ENCODE assay signal across 8 mouse cellular contexts in the genomic region with DNA sequence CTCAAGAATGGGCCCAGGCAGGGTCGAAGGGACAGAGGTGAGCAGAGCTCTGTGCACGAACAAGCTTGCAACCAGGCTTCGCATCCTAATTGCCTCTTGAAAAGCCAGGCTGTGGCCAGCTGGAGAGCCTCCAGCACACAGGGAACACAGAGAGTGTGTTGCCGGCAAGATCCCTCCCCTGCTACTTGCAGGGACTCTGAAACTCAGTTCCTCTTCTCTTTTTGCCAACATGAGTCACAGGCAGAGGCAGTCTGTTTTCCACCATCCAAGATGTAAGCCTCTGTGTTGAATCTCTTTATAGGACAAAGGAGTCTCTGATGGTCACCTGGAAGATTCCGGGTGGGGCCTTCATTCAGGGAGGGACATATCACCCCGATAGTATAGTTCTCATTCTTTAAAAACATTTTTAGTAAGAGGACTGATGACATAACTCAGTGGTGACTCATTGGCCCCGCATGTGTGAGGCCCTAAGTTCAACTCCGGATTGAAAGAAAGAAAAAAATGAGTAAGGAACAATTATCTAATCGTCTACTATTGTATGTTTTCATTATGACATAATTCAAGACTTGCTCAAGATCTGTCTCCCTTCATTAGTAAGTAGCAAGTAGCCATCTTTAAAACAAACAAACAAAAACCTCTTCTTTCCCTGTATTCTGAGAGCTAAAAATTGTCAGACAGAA. TPM values are rescaled to one million over a fixed set of nuclear protein-coding genes. Genes with fewer than 3 reads are reported as not detected.
DNase-seq lines count a peak whose midpoint lies in the region; ATAC-seq and TF ChIP-seq lines count a peak whose summit lies in the region.

No protein-coding gene starts in this region.

- H3K4me1 ChIP-seq in heart, embryonic 15.5 days (replicated peaks): peaks cover 5% of the 10 kb centered on the region; the same call in 1 of the 2 replicates
- H3K4me1 ChIP-seq in neural tube, embryonic 14.5 days (ENCODE audit: control insufficient read depth, insufficient read depth, low read length): 0 out of 2 replicates have a peak, but pooled peaks cover 4% of the 10 kb centered on the region
- no peaks in the 10 kb centered on the region for H3K4me1 ChIP-seq in liver, postnatal 0 days (ENCODE audit: insufficient read depth)

- peak overlapping the region; percentile 41 for H3K27ac ChIP-seq in heart, embryonic 15.5 days
- H3K27ac ChIP-seq in neural tube, embryonic 14.5 days (ENCODE audit: low read depth, low read length): peak overlapping the region; percentile 22; the same call in 1 of the 2 replicates
- no peak overlapping the region for H3K27ac ChIP-seq in liver, postnatal 0 days (ENCODE audit: low read depth)

- no peaks in the 10 kb centered on the region for H3K36me3 ChIP-seq in heart, embryonic 15.5 days
- no peaks in the 10 kb centered on the region for H3K36me3 ChIP-seq in neural tube, embryonic 14.5 days (ENCODE audit: control insufficient read depth, insufficient read depth, low read length)
- no peaks in the 10 kb centered on the region for H3K36me3 ChIP-seq in liver, postnatal 0 days (replicated peaks; ENCODE audit: insufficient read depth, low read length)

- no peaks in the 10 kb centered on the region for H3K9me3 ChIP-seq in heart, embryonic 15.5 days (replicated peaks)
- no peaks in the 10 kb centered on the region for H3K9me3 ChIP-seq in neural tube, embryonic 14.5 days (ENCODE audit: control insufficient read depth, low read length)
- H3K9me3 ChIP-seq in liver, postnatal 0 days (ENCODE audit: low read length): no peaks in the 10 kb centered on the region

- H3K4me3 ChIP-seq in heart, embryonic 15.5 days: no peak overlapping the region
- H3K4me3 ChIP-seq in neural tube, embryonic 14.5 days (ENCODE audit: low read depth, low read length): no peak overlapping the region
- no peak overlapping the region for H3K4me3 ChIP-seq in liver, postnatal 0 days (ENCODE audit: low read depth, low read length)

- TF ChIP-seq EP300 in liver, postnatal 0 days (IDR thresholded peaks at IDR 0.05; ENCODE audit: low read depth): no peak

- 35% methylated on average over 9 of the region's 9 CpGs for WGBS in heart, embryonic 15.5 days
- WGBS in neural tube, embryonic 14.5 days: 52% methylated on average over 9 of the region's 9 CpGs
- WGBS in liver, postnatal 0 days (ENCODE audit: insufficient replicate concordance): 53% methylated on average over 9 of the region's 9 CpGs

- peak; percentile 30 for DNase-seq in ovary, postnatal 14 days (ENCODE audit: low spot score)
- DNase-seq in ovary, adult 18-20 months (ENCODE audit: low spot score): no peak
- DNase-seq in lung, adult 18-20 months: peak; percentile 65 to 71
- no peak for DNase-seq in spleen, adult 18-20 months
- DNase-seq in liver, postnatal 0 days: no peak

- H3K9ac ChIP-seq in heart, embryonic 15.5 days: no peak overlapping the region
- no peak overlapping the region for H3K9ac ChIP-seq in neural tube, embryonic 14.5 days (replicated peaks; ENCODE audit: low read depth, low read length)
- no peak overlapping the region for H3K9ac ChIP-seq in liver, postnatal 0 days (replicated peaks)

- H3K4me2 ChIP-seq in heart, embryonic 15.5 days: no peak overlapping the region
- H3K4me2 ChIP-seq in neural tube, embryonic 14.5 days (ENCODE audit: low read depth, low read length): no peak overlapping the region
- no peak overlapping the region for H3K4me2 ChIP-seq in liver, postnatal 0 days (ENCODE audit: low read depth, low read length)

- 0 out of 2 replicates have a peak, but pooled peaks cover 3% of the 10 kb centered on the region for H3K27me3 ChIP-seq in heart, embryonic 15.5 days
- H3K27me3 ChIP-seq in neural tube, embryonic 14.5 days (ENCODE audit: control insufficient read depth, insufficient read depth, low read length): no peaks in the 10 kb centered on the region
- H3K27me3 ChIP-seq in liver, postnatal 0 days (ENCODE audit: insufficient read depth, low read length): no peaks in the 10 kb centered on the region

- no peak for TF ChIP-seq CTCF in liver, postnatal 0 days (IDR thresholded peaks at IDR 0.05; ENCODE audit: low read depth)

- peak; percentile 47 for ATAC-seq in common myeloid progenitor, adult 5-6 weeks (replicated peaks; ENCODE audit: low read depth, poor library complexity, severe bottlenecking)
- no peak; the same call in 1 of the 2 replicates for ATAC-seq in heart, embryonic 15.5 days (replicated peaks; ENCODE audit: insufficient number of reproducible peaks, insufficient read depth, low FRiP score, low read depth)
- ATAC-seq in neural tube, embryonic 14.5 days (ENCODE audit: low read depth): peak; percentile 72; the same call in 1 of the 2 replicates
- ATAC-seq in liver, postnatal 0 days: no peak

RNA-seq across cellular contexts. Expression of gene Il20rb, which starts 46.3 kb away (rescaled TPM):
- 1.6 and 2.3 TPM in 2 replicates for total RNA-seq in common myeloid progenitor, adult 5-6 weeks (2017)
- 0.88 and 1.9 TPM in 2 replicates for polyA plus RNA-seq in heart, embryonic 15.5 days (2015; fragmentation: Nextera tagmentation; extraction: Ambion mirVana)
- 0.32 and 1.1 TPM in 2 replicates for polyA plus RNA-seq in neural tube, embryonic 14.5 days (2014; fragmentation: Nextera tagmentation; extraction: Ambion mirVana)
- polyA plus RNA-seq in liver, postnatal 0 days (2015; fragmentation: Nextera tagmentation; extraction: Ambion mirVana): 0.48 and 0.88 TPM in 2 replicates

Comparison
In these comparisons a context has a peak if more than half of its experiments do, and no peak if none do; other contexts are left out.
1. DNase-seq: peak in ovary, postnatal 14 days (single experiment) and lung, adult 18-20 months (2 of 2); none in ovary, adult 18-20 months (single experiment), spleen, adult 18-20 months (0 of 2) and liver, postnatal 0 days (single experiment).
2. ATAC-seq: peak in common myeloid progenitor, adult 5-6 weeks (single experiment) and neural tube, embryonic 14.5 days (single experiment); none in heart, embryonic 15.5 days (single experiment) and liver, postnatal 0 days (single experiment).